Mouse (Mus musculus) E14TG2a.4 (cell line): ENCODE measurements around the gene Mcoln2.

Experiments used
- CTCF ChIP-seq: conservative IDR thresholded peaks from 2 replicates; pipeline ENCODE4 v1.5.1; 2014; ENCODE audit warnings: low read length
- POU5F1 ChIP-seq: IDR thresholded peaks from 2 replicates; pipeline ENCODE4 v1.6.1; 2014; ENCODE audit warnings: low read length, borderline replicate concordance

DNA sequence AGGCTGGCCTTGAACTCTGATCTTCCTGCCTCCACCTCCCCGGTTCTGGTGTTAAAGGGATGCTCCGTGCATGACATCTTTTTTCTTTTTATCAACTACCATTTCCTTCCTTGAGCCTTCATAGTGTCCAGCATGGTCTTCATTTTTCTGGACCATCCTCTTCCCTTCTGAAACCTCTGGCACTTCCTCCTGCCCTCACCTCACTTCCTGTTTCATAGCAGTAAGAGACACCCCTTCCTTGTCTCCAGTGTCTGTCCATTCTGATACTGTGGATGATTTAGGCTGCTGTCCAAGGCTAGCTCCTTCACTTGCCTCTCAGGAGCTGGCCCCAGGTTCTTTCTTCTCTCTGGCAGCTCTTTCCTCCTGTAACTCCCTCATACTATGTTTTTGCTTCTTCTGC lies 14.2 kb upstream of the Mcoln2 start:
- TF ChIP-seq CTCF, result no peak
- no peak for TF ChIP-seq POU5F1
